Mouse (Mus musculus): Measurements from ENCODE around the gene Tmem50a.

GRCm38 (mm10) chr4:134856056-134856455, 58.8 kb downstream of the Tmem50a start:
- TF ChIP-seq CTCF (IDR thresholded peaks at IDR 0.05): no peak
- no peak for TF ChIP-seq EP300 (IDR thresholded peaks at IDR 0.05)

Measured in lung, postnatal 0 days (tissue).